Mouse (Mus musculus): Measurements from ENCODE around the gene Rapgef1.

Rapgef1 gene

GRCm38 (mm10) chr2:29645071-29645628, 25.6 kb downstream of the Rapgef1 start:
- DNase-seq (ENCODE audit: low read depth) = no peak

- no peak for DNase-seq (ENCODE audit: low read depth)
These were observed 27.1 kb downstream of the Rapgef1 start for GRCm38 (mm10) chr2:29646613-29647012.

- no peak for DNase-seq (ENCODE audit: low read depth)
These were observed 27.6 kb downstream of the Rapgef1 start for GRCm38 (mm10) chr2:29647162-29647561.

GRCm38 (mm10) chr2:29647808-29648207, 28.3 kb downstream of the Rapgef1 start:
- DNase-seq (ENCODE audit: low read depth) = no peak

- no peak for DNase-seq (ENCODE audit: low read depth)
These were observed 29.7 kb downstream of the Rapgef1 start for GRCm38 (mm10) chr2:29648956-29649794.

GRCm38 (mm10) chr2:29649795-29650457, 30.4 kb downstream of the Rapgef1 start:
- DNase-seq (ENCODE audit: low read depth) = peak; percentile 48

GRCm38 (mm10) chr2:29651876-29652275, 32.4 kb downstream of the Rapgef1 start:
- no peak for DNase-seq (ENCODE audit: low read depth)

GRCm38 (mm10) chr2:29655433-29655832, 35.9 kb downstream of the Rapgef1 start:
- no peak for DNase-seq (ENCODE audit: low read depth)

GRCm38 (mm10) chr2:29656095-29656494, 36.6 kb downstream of the Rapgef1 start:
- no peak for DNase-seq (ENCODE audit: low read depth)

GRCm38 (mm10) chr2:29657089-29657488, 37.6 kb downstream of the Rapgef1 start:
- no peak for DNase-seq (ENCODE audit: low read depth)

- peak; percentile 21 for DNase-seq (ENCODE audit: low read depth)
These were observed 42.3 kb downstream of the Rapgef1 start for GRCm38 (mm10) chr2:29661751-29662191.

GRCm38 (mm10) chr2:29663260-29663877, 43.8 kb downstream of the Rapgef1 start:
- DNase-seq (ENCODE audit: low read depth) = no peak

- no peak for DNase-seq (ENCODE audit: low read depth)
These were observed 45.9 kb downstream of the Rapgef1 start for GRCm38 (mm10) chr2:29665421-29665820.

- DNase-seq (ENCODE audit: low read depth) = no peak
These were observed 47.1 kb downstream of the Rapgef1 start for GRCm38 (mm10) chr2:29666589-29666988.

- no peak for DNase-seq (ENCODE audit: low read depth)
These were observed 47.6 kb downstream of the Rapgef1 start for GRCm38 (mm10) chr2:29667109-29667508.

GRCm38 (mm10) chr2:29668011-29668691, 48.6 kb downstream of the Rapgef1 start:
- DNase-seq (ENCODE audit: low read depth) = no peak

GRCm38 (mm10) chr2:29668963-29669362, 49.4 kb downstream of the Rapgef1 start:
- no peak for DNase-seq (ENCODE audit: low read depth)

GRCm38 (mm10) chr2:29669711-29670110, 50.2 kb downstream of the Rapgef1 start:
- peak; percentile 86 for DNase-seq (ENCODE audit: low read depth)

GRCm38 (mm10) chr2:29670231-29670991, 50.9 kb downstream of the Rapgef1 start:
- DNase-seq (ENCODE audit: low read depth) = peak; percentile 84

GRCm38 (mm10) chr2:29671374-29671773, 51.9 kb downstream of the Rapgef1 start:
- no peak for DNase-seq (ENCODE audit: low read depth)

- DNase-seq (ENCODE audit: low read depth) = no peak
These were observed 52.3 kb downstream of the Rapgef1 start for GRCm38 (mm10) chr2:29671856-29672255.

Data from NIH3T3 (cell line).